14 mouse cellular contexts compared by ENCODE assay signal in the genomic region with DNA sequence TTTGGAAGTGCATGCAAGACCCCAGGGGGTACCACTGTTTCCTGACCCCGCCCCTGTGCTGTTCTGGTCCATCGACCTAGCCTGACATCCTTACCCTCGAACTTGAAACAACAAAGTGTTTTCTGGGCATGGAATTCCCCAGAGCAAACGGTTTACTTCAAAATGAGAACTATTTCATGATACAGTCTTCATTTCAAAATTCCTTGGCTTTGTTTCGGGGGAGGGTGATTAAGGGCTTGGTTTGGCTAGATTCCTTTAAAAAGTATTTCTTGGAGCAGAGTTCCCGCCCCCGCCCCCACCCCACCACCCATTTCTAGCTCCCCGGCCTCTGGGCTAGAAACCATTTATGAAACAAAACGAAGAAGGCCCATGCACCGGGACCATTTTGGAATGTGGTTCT.
DNase-seq lines count a peak whose midpoint lies in the region; ATAC-seq and TF ChIP-seq lines count a peak whose summit lies in the region.
"Had no signal": no experiment of that assay in that cellular context is flagged by ENCODE, and none has a peak within 500 bp of the region (broad histone marks: within the 10 kb centered on the region; RNA-seq: fewer than 3 reads in every experiment).

No protein-coding gene starts in this region.

- no peaks in the 10 kb centered on the region for H3K36me3 ChIP-seq in kidney, adult 2 months (ENCODE audit: control insufficient read depth, insufficient read depth, low read length)
- no peaks in the 10 kb centered on the region for H3K36me3 ChIP-seq in stomach, embryonic 14.5 days (ENCODE audit: control insufficient read depth, insufficient read depth, low read length)
- 0 out of 2 replicates have a peak, but pooled peaks cover 3% of the 10 kb centered on the region for H3K36me3 ChIP-seq in stomach, postnatal 0 days (ENCODE audit: control insufficient read depth, insufficient read depth, low read length)
- H3K36me3 ChIP-seq in kidney, embryonic 15.5 days = no peaks in the 10 kb centered on the region
- H3K36me3 ChIP-seq: neural tube, embryonic 13.5 days had no signal

- 44% methylated on average over 10 of the region's 10 CpGs for WGBS in kidney, adult 2 months
- WGBS in stomach, embryonic 14.5 days = 61% methylated on average over 10 of the region's 10 CpGs
- 48% methylated on average over 10 of the region's 10 CpGs for WGBS in stomach, postnatal 0 days
- WGBS in kidney, embryonic 15.5 days = 45% methylated on average over 10 of the region's 10 CpGs

- ATAC-seq in stomach, embryonic 14.5 days (ENCODE audit: insufficient number of reproducible peaks, insufficient read depth, low FRiP score, low read depth) = 0 out of 2 replicates have a peak, but pooled peaks have one; percentile 42
- ATAC-seq in stomach, postnatal 0 days (ENCODE audit: low FRiP score, low TSS enrichment) = no peak
- ATAC-seq in kidney, embryonic 15.5 days (replicated peaks; ENCODE audit: low FRiP score) = no peak
- ATAC-seq in frontal cortex, adult (ENCODE audit: low TSS enrichment) = no peak
- ATAC-seq: inflammation-experienced regulatory T-cells, adult 6 months had no signal

- no peak overlapping the region for H3K4me3 ChIP-seq in kidney, adult 2 months (ENCODE audit: insufficient read depth, low read depth, low read length)
- no peak overlapping the region for H3K4me3 ChIP-seq in stomach, embryonic 14.5 days (ENCODE audit: low read depth, low read length)
- H3K4me3 ChIP-seq in stomach, postnatal 0 days (ENCODE audit: low read depth, low read length) = no peak overlapping the region
- no peak overlapping the region for H3K4me3 ChIP-seq in kidney, embryonic 15.5 days (replicated peaks)
- H3K4me3 ChIP-seq: neural tube, embryonic 13.5 days had no signal

- H3K9me3 ChIP-seq in stomach, embryonic 14.5 days (ENCODE audit: control insufficient read depth, low read depth, low read length) = no peaks in the 10 kb centered on the region
- H3K9me3 ChIP-seq in stomach, postnatal 0 days (ENCODE audit: control insufficient read depth, low read length) = no peaks in the 10 kb centered on the region
- H3K9me3 ChIP-seq in kidney, embryonic 15.5 days (replicated peaks) = no peaks in the 10 kb centered on the region

- no peak overlapping the region for H3K9ac ChIP-seq in stomach, embryonic 14.5 days (replicated peaks; ENCODE audit: low read depth, low read length)
- no peak overlapping the region for H3K9ac ChIP-seq in stomach, postnatal 0 days (ENCODE audit: low read length)
- H3K9ac ChIP-seq in kidney, embryonic 15.5 days = no peak overlapping the region
- H3K9ac ChIP-seq: neural tube, embryonic 13.5 days had no signal

- no peak overlapping the region for H3K27ac ChIP-seq in kidney, adult 2 months (ENCODE audit: insufficient read depth, low read depth, low read length)
- H3K27ac ChIP-seq in stomach, embryonic 14.5 days (ENCODE audit: low read length) = no peak overlapping the region; the same call in 1 of the 2 replicates
- no peak overlapping the region for H3K27ac ChIP-seq in stomach, postnatal 0 days (replicated peaks)
- H3K27ac ChIP-seq in kidney, embryonic 15.5 days = 0 out of 2 replicates have a peak overlapping the region, but pooled peaks have one; percentile 54
- H3K27ac ChIP-seq: neural tube, embryonic 13.5 days had no signal

- peaks cover 9% of the 10 kb centered on the region; the same call in 1 of the 2 replicates for H3K4me1 ChIP-seq in kidney, adult 2 months (ENCODE audit: control insufficient read depth, insufficient read depth, low read length)
- H3K4me1 ChIP-seq in stomach, embryonic 14.5 days (ENCODE audit: control insufficient read depth, insufficient read depth, low read length) = peaks cover 11% of the 10 kb centered on the region; the same call in 1 of the 2 replicates
- no peaks in the 10 kb centered on the region for H3K4me1 ChIP-seq in stomach, postnatal 0 days (replicated peaks; ENCODE audit: control insufficient read depth, insufficient read depth)
- H3K4me1 ChIP-seq in kidney, embryonic 15.5 days = peaks cover 42% of the 10 kb centered on the region

- H3K27me3 ChIP-seq in kidney, adult 2 months (replicated peaks; ENCODE audit: control insufficient read depth, insufficient read depth, low read length) = no peaks in the 10 kb centered on the region
- H3K27me3 ChIP-seq in stomach, embryonic 14.5 days (ENCODE audit: control insufficient read depth, insufficient read depth, low read length) = no peaks in the 10 kb centered on the region
- no peaks in the 10 kb centered on the region for H3K27me3 ChIP-seq in stomach, postnatal 0 days (ENCODE audit: control insufficient read depth, insufficient read depth, low read length)
- no peaks in the 10 kb centered on the region for H3K27me3 ChIP-seq in kidney, embryonic 15.5 days
- H3K27me3 ChIP-seq: neural tube, embryonic 13.5 days had no signal

- peak; percentile 35 for DNase-seq in kidney, adult 2 months
- no peak for DNase-seq in kidney, postnatal 36 days
- DNase-seq in stomach, postnatal 0 days (ENCODE audit: low spot score) = no peak
- no peak for DNase-seq in T-cell, adult 2 months (ENCODE audit: low spot score)
- DNase-seq: adrenal gland, adult 8-10 months; cerebellum, adult 2 months; heart, postnatal 4 days; retina, postnatal 1 day had no signal

- TF ChIP-seq CTCF in kidney, adult 2 months (conservative IDR thresholded peaks at IDR 0.05; ENCODE audit: insufficient read depth, insufficient read length, low read depth, low read length) = no peak
- TF ChIP-seq CTCF in stomach, postnatal 0 days (IDR thresholded peaks at IDR 0.05; ENCODE audit: low read depth) = no peak

- no peak for TF ChIP-seq POLR2A in kidney, adult 2 months (IDR thresholded peaks at IDR 0.05; ENCODE audit: low read depth, low read length)

- H3K4me2 ChIP-seq in stomach, embryonic 14.5 days (replicated peaks; ENCODE audit: low read depth, low read length) = no peak overlapping the region
- no peak overlapping the region for H3K4me2 ChIP-seq in stomach, postnatal 0 days (replicated peaks; ENCODE audit: low read depth)
- H3K4me2 ChIP-seq in kidney, embryonic 15.5 days = no peak overlapping the region
- H3K4me2 ChIP-seq: liver, embryonic 11.5 days; neural tube, embryonic 13.5 days had no signal

- no peak for TF ChIP-seq EP300 in stomach, postnatal 0 days (optimal IDR thresholded peaks at IDR 0.05)
